Mouse (Mus musculus) megakaryocyte, embryonic 14.5 days (primary cell): ENCODE measurements at regions not wholly inside any gene's neighbourhood (a gene's known extent, or its start where the extent isn't known, plus 50 kb on each side); places are given as distances from the start of the nearest gene placed in this dataset.

Experiments used
- FLI1 ChIP-seq: IDR thresholded peaks from 2 replicates; pipeline ENCODE4 v1.6.1; 2012; ENCODE audit warnings: low read length, inconsistent platforms, mixed read lengths
- GATA1 ChIP-seq: IDR thresholded peaks from 3 replicates; pipeline ENCODE4 v1.6.1; 2012; ENCODE audit warnings: mixed read lengths, low read length, inconsistent platforms, borderline replicate concordance

DNA sequence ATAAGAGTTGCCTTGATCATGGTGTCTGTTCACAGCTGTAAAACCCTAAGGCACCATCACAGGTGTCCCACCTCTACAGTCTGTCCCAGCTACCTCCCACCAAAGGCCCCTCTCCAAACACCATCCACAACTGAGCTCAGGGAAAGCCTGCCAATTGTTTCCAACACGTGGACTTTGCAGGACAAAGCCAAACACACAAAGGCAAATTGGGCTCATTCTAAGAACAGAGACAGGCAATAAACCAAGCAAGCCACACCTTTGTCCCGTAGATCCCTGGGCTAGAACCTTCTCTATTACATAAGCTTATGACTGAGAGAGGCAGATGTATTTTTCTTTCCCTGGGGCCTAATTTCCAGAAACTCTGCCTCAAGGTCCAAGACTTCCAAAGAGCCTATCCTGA, 90.8 kb downstream of the Sall1 start:
- TF ChIP-seq GATA1 (no peak), FLI1 (no peak)
